Mouse (Mus musculus): ENCODE results near the gene Olfr458. TPM values are rescaled to one million over a fixed set of nuclear protein-coding genes. Genes with fewer than 3 reads are reported as not detected.

Olfr458 gene
- polyA plus RNA-seq, 1 experiment from 2014 or later: not detected

DNA sequence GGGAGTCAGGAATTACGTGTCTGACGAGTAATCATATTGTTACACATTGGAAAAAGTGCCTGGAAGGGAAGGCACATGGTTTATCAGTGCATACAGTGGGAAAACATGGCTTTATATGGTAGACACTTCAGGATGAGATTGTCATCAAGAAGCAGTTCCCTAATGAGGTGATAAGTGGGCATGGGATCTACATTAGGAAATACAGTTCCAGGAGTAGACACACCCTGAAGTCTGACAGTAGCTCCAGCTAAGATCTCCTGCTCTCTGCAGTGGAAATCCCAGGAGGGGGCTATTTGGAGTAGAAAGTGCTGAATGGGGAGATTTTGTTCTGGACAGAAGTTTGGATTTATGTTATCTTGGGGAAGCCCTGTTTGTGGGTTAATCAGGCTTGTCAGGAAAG, 23.6 kb downstream of the Olfr458 start:
- H3K27ac ChIP-seq (replicated peaks): no peak overlapping the region
- H3K9me3 ChIP-seq (ENCODE audit: control insufficient read depth, low read length): no peaks in the 10 kb centered on the region
- 62% methylated on average over 2 of the region's 2 CpGs for WGBS
- H3K4me3 ChIP-seq (ENCODE audit: low read depth, low read length): no peak overlapping the region
- ATAC-seq (ENCODE audit: low FRiP score, low TSS enrichment) (no peak), DNase-seq (ENCODE audit: low spot score) (no peak)
- TF ChIP-seq CTCF (IDR thresholded peaks at IDR 0.05; ENCODE audit: low read depth) (no peak), EP300 (optimal IDR thresholded peaks at IDR 0.05) (no peak)
- no peaks in the 10 kb centered on the region for H3K27me3 ChIP-seq (ENCODE audit: control insufficient read depth, insufficient read depth, low read length)
- no peak overlapping the region for H3K4me2 ChIP-seq (replicated peaks; ENCODE audit: low read depth)
- H3K9ac ChIP-seq (ENCODE audit: low read length): no peak overlapping the region
- H3K36me3 ChIP-seq (ENCODE audit: control insufficient read depth, insufficient read depth, low read length): no peaks in the 10 kb centered on the region
- H3K4me1 ChIP-seq (replicated peaks; ENCODE audit: control insufficient read depth, insufficient read depth): no peaks in the 10 kb centered on the region

DNA sequence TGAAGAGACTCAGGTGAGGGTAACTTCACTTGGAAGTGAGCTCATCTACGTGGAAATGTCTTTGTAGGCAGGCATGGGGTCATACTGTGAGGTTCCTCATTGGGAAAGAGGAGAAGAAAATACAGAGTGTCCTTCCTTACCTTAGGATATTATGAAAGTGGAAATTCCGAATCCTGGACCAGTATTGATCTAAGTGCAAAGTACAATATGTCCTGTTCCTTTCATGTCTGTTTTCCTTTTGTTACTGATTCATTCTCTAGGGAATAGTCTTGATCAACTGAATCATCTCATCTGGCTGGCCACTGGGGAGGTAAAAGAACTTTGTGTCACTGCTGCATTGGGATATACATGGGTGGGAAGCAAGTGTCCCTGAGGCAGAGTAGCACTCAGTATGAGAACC, 29.5 kb downstream of the Olfr458 start:
- Histone ChIP-seq H3K9ac (ENCODE audit: low read length) (no peak overlapping the region), H3K4me3 (ENCODE audit: low read depth, low read length) (no peak overlapping the region), H3K36me3 (ENCODE audit: control insufficient read depth, insufficient read depth, low read length) (no peaks in the 10 kb centered on the region), H3K27ac (replicated peaks) (no peak overlapping the region), H3K27me3 (ENCODE audit: control insufficient read depth, insufficient read depth, low read length) (no peaks in the 10 kb centered on the region), H3K4me1 (replicated peaks; ENCODE audit: control insufficient read depth, insufficient read depth) (no peaks in the 10 kb centered on the region), H3K9me3 (ENCODE audit: control insufficient read depth, low read length) (no peaks in the 10 kb centered on the region), H3K4me2 (replicated peaks; ENCODE audit: low read depth) (no peak overlapping the region)
- DNase-seq (ENCODE audit: low spot score) (no peak), ATAC-seq (ENCODE audit: low FRiP score, low TSS enrichment) (no peak)
- no peak for TF ChIP-seq CTCF (IDR thresholded peaks at IDR 0.05; ENCODE audit: low read depth)
- TF ChIP-seq EP300 (optimal IDR thresholded peaks at IDR 0.05): no peak
- 82% methylated on average over 2 of the region's 2 CpGs for WGBS

DNA sequence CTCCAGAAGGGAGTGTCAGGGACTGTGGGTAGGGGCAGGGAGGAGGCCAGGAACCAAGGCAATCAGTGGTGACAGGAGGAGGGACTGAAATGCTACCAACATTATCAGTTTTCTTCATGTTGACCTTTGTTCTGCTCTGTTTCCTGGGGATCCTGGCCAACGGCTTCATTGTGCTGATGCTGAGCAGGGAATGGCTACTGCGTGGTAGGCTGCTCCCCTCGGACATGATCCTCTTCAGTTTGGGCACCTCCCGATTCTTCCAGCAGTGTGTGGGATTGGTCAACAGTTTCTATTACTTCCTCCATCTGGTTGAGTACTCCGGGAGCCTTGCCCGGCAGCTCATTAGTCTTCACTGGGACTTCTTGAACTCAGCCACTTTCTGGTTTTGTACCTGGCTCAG, 30.6 kb downstream of the Olfr458 start, which contains the start of gene Tas2r126:
Gene Tas2r126 (plus strand): TSS at position 90 of the 400 bp plus-strand sequence.
- H3K9ac ChIP-seq (ENCODE audit: low read length): no peak within 1 kb of the TSS
- ATAC-seq (ENCODE audit: low FRiP score, low TSS enrichment) (no peak), DNase-seq (ENCODE audit: low spot score) (no peak)
- no peak for TF ChIP-seq CTCF (IDR thresholded peaks at IDR 0.05; ENCODE audit: low read depth)
- no peak for TF ChIP-seq EP300 (optimal IDR thresholded peaks at IDR 0.05)
- 67% methylated on average over 6 of the region's 6 CpGs for WGBS
- no peak within 1 kb of the TSS for H3K4me3 ChIP-seq (ENCODE audit: low read depth, low read length)
- no peaks in the 10 kb centered on the region for H3K36me3 ChIP-seq (ENCODE audit: control insufficient read depth, insufficient read depth, low read length)
- no peak within 1 kb of the TSS for H3K4me2 ChIP-seq (replicated peaks; ENCODE audit: low read depth)
- H3K9me3 ChIP-seq (ENCODE audit: control insufficient read depth, low read length): no peaks in the 10 kb centered on the region
- no peaks in the 10 kb centered on the region for H3K4me1 ChIP-seq (replicated peaks; ENCODE audit: control insufficient read depth, insufficient read depth)
- H3K27ac ChIP-seq (replicated peaks): no peak within 1 kb of the TSS
- no peaks in the 10 kb centered on the region for H3K27me3 ChIP-seq (ENCODE audit: control insufficient read depth, insufficient read depth, low read length)

DNA sequence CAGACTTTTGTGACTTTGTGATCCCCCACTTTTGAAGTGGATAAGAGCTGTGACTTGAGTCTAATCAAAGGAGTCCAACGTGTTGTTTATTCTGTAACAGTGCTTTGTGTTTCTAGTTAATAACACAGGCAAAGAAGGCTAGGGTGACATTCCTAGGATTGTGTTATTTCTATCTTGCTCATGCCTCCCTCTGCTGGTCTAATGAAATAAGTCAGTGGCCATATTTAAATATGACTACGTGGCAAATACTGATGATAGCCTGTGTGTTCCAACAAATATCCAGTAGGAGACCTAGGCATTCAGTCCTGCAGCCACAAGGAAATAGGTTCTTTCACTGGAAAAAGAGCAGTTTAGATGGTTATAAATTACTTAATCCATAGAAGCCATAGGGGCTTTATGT, 31.4 kb downstream of the Olfr458 start:
- no peak for DNase-seq (ENCODE audit: low spot score)
- WGBS: 53% methylated on average over 2 of the region's 2 CpGs

DNA sequence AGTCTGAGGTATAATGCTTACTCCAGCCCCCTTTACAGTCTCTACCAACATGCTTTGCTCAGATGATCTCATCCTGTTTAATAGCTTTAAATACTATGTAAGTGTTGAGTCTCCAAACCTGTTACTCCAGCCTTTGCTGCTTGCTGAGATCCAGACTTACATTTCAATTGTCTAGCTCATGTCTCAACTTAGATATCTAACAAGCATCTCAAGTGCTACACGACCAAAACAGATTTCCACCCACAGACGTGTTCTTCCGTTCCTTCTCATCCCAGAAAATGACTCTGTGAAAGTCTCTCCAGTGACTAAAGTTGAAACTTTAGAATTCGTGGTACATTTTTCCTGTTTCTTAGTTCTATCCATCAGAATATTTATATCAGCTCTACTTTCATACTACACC, 38.7 kb downstream of the Olfr458 start:
- WGBS: 81% methylated on average over 4 of the region's 4 CpGs
- no peak for DNase-seq (ENCODE audit: low spot score)

More for the DNA sequence above, 31.4 kb downstream of the Olfr458 start:
- no peak overlapping the region for H3K27ac ChIP-seq (replicated peaks)
- no peak overlapping the region for H3K9ac ChIP-seq (ENCODE audit: low read length)
- no peak overlapping the region for H3K4me2 ChIP-seq (replicated peaks; ENCODE audit: low read depth)
- no peaks in the 10 kb centered on the region for H3K36me3 ChIP-seq (ENCODE audit: control insufficient read depth, insufficient read depth, low read length)
- no peaks in the 10 kb centered on the region for H3K9me3 ChIP-seq (ENCODE audit: control insufficient read depth, low read length)
- no peak overlapping the region for H3K4me3 ChIP-seq (ENCODE audit: low read depth, low read length)
- ATAC-seq (ENCODE audit: low FRiP score, low TSS enrichment): no peak
- no peaks in the 10 kb centered on the region for H3K4me1 ChIP-seq (replicated peaks; ENCODE audit: control insufficient read depth, insufficient read depth)
- H3K27me3 ChIP-seq (ENCODE audit: control insufficient read depth, insufficient read depth, low read length): no peaks in the 10 kb centered on the region
- TF ChIP-seq CTCF (IDR thresholded peaks at IDR 0.05; ENCODE audit: low read depth): peak; percentile 60
- no peak for TF ChIP-seq EP300 (optimal IDR thresholded peaks at IDR 0.05)

DNA sequence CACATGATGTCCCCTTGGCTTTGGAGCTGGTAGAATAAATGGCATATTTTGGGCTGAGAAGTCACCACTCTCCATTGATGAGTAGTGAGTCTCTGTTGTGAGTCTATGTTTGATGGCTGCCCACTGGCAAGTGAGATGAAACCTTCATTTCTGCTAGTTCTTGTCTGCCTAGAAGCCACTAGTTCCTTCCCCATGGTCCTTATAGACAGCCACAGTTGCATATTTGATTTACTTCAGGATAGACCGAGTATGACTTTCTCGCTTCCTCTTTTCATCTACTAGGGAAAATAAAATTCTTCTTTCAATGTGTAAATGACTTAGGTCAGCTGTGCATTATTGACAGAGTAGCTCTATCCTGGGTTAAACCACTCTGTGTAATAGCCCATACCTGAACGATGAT, 40.5 kb downstream of the Olfr458 start:
- TF ChIP-seq EP300 (optimal IDR thresholded peaks at IDR 0.05) (no peak), CTCF (IDR thresholded peaks at IDR 0.05; ENCODE audit: low read depth) (no peak)
- H3K36me3 ChIP-seq (ENCODE audit: control insufficient read depth, insufficient read depth, low read length): no peaks in the 10 kb centered on the region
- no peaks in the 10 kb centered on the region for H3K27me3 ChIP-seq (ENCODE audit: control insufficient read depth, insufficient read depth, low read length)
- 91% methylated on average over 3 of the region's 3 CpGs for WGBS
- H3K4me2 ChIP-seq (replicated peaks; ENCODE audit: low read depth): no peak overlapping the region
- no peaks in the 10 kb centered on the region for H3K4me1 ChIP-seq (replicated peaks; ENCODE audit: control insufficient read depth, insufficient read depth)
- no peak for ATAC-seq (ENCODE audit: low FRiP score, low TSS enrichment)
- no peak for DNase-seq (ENCODE audit: low spot score)
- no peak overlapping the region for H3K27ac ChIP-seq (replicated peaks)
- H3K4me3 ChIP-seq (ENCODE audit: low read depth, low read length): no peak overlapping the region
- H3K9me3 ChIP-seq (ENCODE audit: control insufficient read depth, low read length): no peaks in the 10 kb centered on the region
- no peak overlapping the region for H3K9ac ChIP-seq (ENCODE audit: low read length)

More for the DNA sequence above, 38.7 kb downstream of the Olfr458 start:
- no peaks in the 10 kb centered on the region for H3K4me1 ChIP-seq (replicated peaks; ENCODE audit: control insufficient read depth, insufficient read depth)
- H3K9me3 ChIP-seq (ENCODE audit: control insufficient read depth, low read length): no peaks in the 10 kb centered on the region
- no peaks in the 10 kb centered on the region for H3K36me3 ChIP-seq (ENCODE audit: control insufficient read depth, insufficient read depth, low read length)
- no peak for TF ChIP-seq CTCF (IDR thresholded peaks at IDR 0.05; ENCODE audit: low read depth)
- no peak for TF ChIP-seq EP300 (optimal IDR thresholded peaks at IDR 0.05)
- no peak overlapping the region for H3K9ac ChIP-seq (ENCODE audit: low read length)
- H3K27me3 ChIP-seq (ENCODE audit: control insufficient read depth, insufficient read depth, low read length): no peaks in the 10 kb centered on the region
- no peak overlapping the region for H3K4me3 ChIP-seq (ENCODE audit: low read depth, low read length)
- ATAC-seq (ENCODE audit: low FRiP score, low TSS enrichment): no peak
- H3K27ac ChIP-seq (replicated peaks): no peak overlapping the region
- no peak overlapping the region for H3K4me2 ChIP-seq (replicated peaks; ENCODE audit: low read depth)
